Mouse (Mus musculus) testis, adult 2 months (tissue): ENCODE measurements around the gene Nefh.

Experiments
- CTCF ChIP-seq: fragments of 200-500 bp; IDR thresholded peaks from 2 replicates; pipeline ENCODE4 v1.5.1; 2012; ENCODE audit warnings: low read depth, mild to moderate bottlenecking, inconsistent platforms, low read length, moderate library complexity; ENCODE audit not compliant: control insufficient read depth, insufficient read depth, insufficient replicate concordance
- POLR2A ChIP-seq: fragments of 200-500 bp; IDR thresholded peaks from 2 replicates; pipeline ENCODE4 v1.6.1; 2012; ENCODE audit warnings: low read depth, mild to moderate bottlenecking, inconsistent platforms, low read length, moderate library complexity; ENCODE audit not compliant: control insufficient read depth

- TF ChIP-seq CTCF = no peak
- no peak for TF ChIP-seq POLR2A
Observed at GRCm38 (mm10) chr11:4949256-4950044, 1.6 kb upstream of the Nefh start.
